Mouse (Mus musculus) midbrain, embryonic 11.5 days (tissue): ENCODE data around the gene Padi2. TPM values are rescaled to one million over a fixed set of nuclear protein-coding genes. Genes with fewer than 3 reads are reported as not detected.
A peak's percentile ranks its signal among the peaks of the same experiment; 100 is the strongest.

Experiments
- ATAC-seq: fragments of 200-750 bp; cut with Nextera tagmentation; 2 replicates; pipeline ENCODE4 v1.8.0; 2017; ENCODE audit warnings: moderate TSS enrichment, moderate library complexity; ENCODE audit not compliant: low FRiP score
- DNase-seq: peaks from one replicate; pipeline ENCODE4 v3.0.0; 2015; ENCODE audit warnings: low spot score; ENCODE audit errors: missing footprints
- H3K27ac ChIP-seq: fragments of 300-500 bp; sonication (generic); 2 replicates; pipeline ENCODE4 v1.5.1; 2014; ENCODE audit warnings: low read depth, low read length
- H3K27me3 ChIP-seq: fragments of 300-500 bp; sonication (generic); 2 replicates; pipeline ENCODE4 v1.6.1; 2014; ENCODE audit warnings: mild to moderate bottlenecking, low read length, moderate library complexity, mixed read lengths; ENCODE audit not compliant: control insufficient read depth, insufficient read depth
- H3K36me3 ChIP-seq: fragments of 300-500 bp; sonication (generic); 2 replicates; pipeline ENCODE4 v1.6.1; 2014; ENCODE audit warnings: mild to moderate bottlenecking, low read length, moderate library complexity, mixed read lengths; ENCODE audit not compliant: control insufficient read depth, insufficient read depth
- H3K4me1 ChIP-seq: fragments of 300-500 bp; sonication (generic); 2 replicates; pipeline ENCODE4 v1.6.1; 2014; ENCODE audit warnings: low read length; ENCODE audit not compliant: control insufficient read depth, insufficient read depth
- H3K4me2 ChIP-seq: fragments of 300-500 bp; sonication (generic); 2 replicates; pipeline ENCODE4 v1.6.1; 2014; ENCODE audit warnings: mild to moderate bottlenecking, moderate library complexity
- H3K4me3 ChIP-seq: fragments of 300-500 bp; sonication (generic); 2 replicates; pipeline ENCODE4 v1.5.1; 2014; ENCODE audit warnings: low read depth, low read length
- H3K9ac ChIP-seq: fragments of 300-500 bp; sonication (generic); 2 replicates; pipeline ENCODE4 v1.6.1; 2014; ENCODE audit warnings: low read length
- H3K9me3 ChIP-seq: fragments of 300-500 bp; sonication (generic); 2 replicates; pipeline ENCODE4 v1.6.1; 2016; ENCODE audit warnings: low read length; ENCODE audit not compliant: control insufficient read depth
- WGBS: fragments of 180-500 bp; shearing (Covaris S2); extraction: QIAGEN DNeasy Blood & Tissue Kit; methylation state at CpG from one replicate; pipeline ENCODE4 v1.1.7; 2014; 5-methylcytosine and 5-hydroxymethylcytosine counted together
- polyA plus RNA-seq: library from polyadenylated mRNA; unstranded; fragments of >200 nt; fragmentation: Nextera tagmentation; extraction: Ambion mirVana; gene quantifications from 2 replicates; pipeline ENCODE4 v1.2.1, GENCODE M21; 2014

Padi2 gene
- 0.47 and 0.49 TPM in 2 replicates for polyA plus RNA-seq

- H3K9me3 ChIP-seq: no peaks in the 10 kb centered on the region
These were observed at the start of gene Padi2 for GRCm38 (mm10) chr4:140906076-140906826. Padi2 (plus strand) TSS chr4:140906344.

GRCm38 (mm10) chr4:140857041-140857440, 49.1 kb upstream of the Padi2 start:
- H3K27ac ChIP-seq: no peak overlapping the region
- no peaks in the 10 kb centered on the region for H3K27me3 ChIP-seq
- DNase-seq (no peak), ATAC-seq (no peak)
- no peak overlapping the region for H3K4me3 ChIP-seq
- no peaks in the 10 kb centered on the region for H3K4me1 ChIP-seq
- H3K9me3 ChIP-seq: no peaks in the 10 kb centered on the region
- H3K9ac ChIP-seq: no peak overlapping the region
- H3K36me3 ChIP-seq: no peaks in the 10 kb centered on the region
- 92% methylated on average over 5 of the region's 5 CpGs for whole genome bisulfite sequencing
- H3K4me2 ChIP-seq: no peak overlapping the region

More at GRCm38 (mm10) chr4:140906076-140906826, at the start of gene Padi2:
- WGBS: 3% methylated on average over 37 of the region's 37 CpGs
- Histone ChIP-seq H3K4me3 (peak within 1 kb of the TSS; percentile 27), H3K27ac (no peak within 1 kb of the TSS), H3K4me2 (peak within 1 kb of the TSS; percentile 49), H3K36me3 (no peaks in the 10 kb centered on the region), H3K27me3 (peaks cover 16% of the 10 kb centered on the region), H3K9ac (no peak within 1 kb of the TSS), H3K4me1 (peaks cover 4% of the 10 kb centered on the region; the same call in 1 of the 2 replicates)
- ATAC-seq: peak; percentile 86
- DNase-seq: peak; percentile 99

- H3K9ac ChIP-seq: no peak overlapping the region
- ATAC-seq: no peak
- no peaks in the 10 kb centered on the region for H3K4me1 ChIP-seq
- no peak overlapping the region for H3K27ac ChIP-seq
- no peaks in the 10 kb centered on the region for H3K27me3 ChIP-seq
- DNase-seq: no peak
- no peak overlapping the region for H3K4me3 ChIP-seq
- WGBS: 86% methylated on average over 7 of the region's 7 CpGs
- no peaks in the 10 kb centered on the region for H3K36me3 ChIP-seq
- no peak overlapping the region for H3K4me2 ChIP-seq
- no peaks in the 10 kb centered on the region for H3K9me3 ChIP-seq
These were observed 48.3 kb upstream of the Padi2 start for GRCm38 (mm10) chr4:140857813-140858212.

- WGBS: 76% methylated on average over 11 of the region's 11 CpGs
- Histone ChIP-seq H3K27me3 (no peaks in the 10 kb centered on the region), H3K9ac (no peak overlapping the region), H3K4me3 (no peak overlapping the region), H3K4me2 (no peak overlapping the region), H3K27ac (no peak overlapping the region), H3K4me1 (no peaks in the 10 kb centered on the region), H3K9me3 (no peaks in the 10 kb centered on the region), H3K36me3 (no peaks in the 10 kb centered on the region)
- DNase-seq (no peak), ATAC-seq (no peak)
These were observed 46.9 kb upstream of the Padi2 start for GRCm38 (mm10) chr4:140859291-140859690.

- H3K27me3 ChIP-seq: no peaks in the 10 kb centered on the region
- H3K9ac ChIP-seq: no peak overlapping the region
- no peak overlapping the region for H3K27ac ChIP-seq
- no peaks in the 10 kb centered on the region for H3K36me3 ChIP-seq
- H3K4me1 ChIP-seq: no peaks in the 10 kb centered on the region
- H3K9me3 ChIP-seq: no peaks in the 10 kb centered on the region
- no peak overlapping the region for H3K4me3 ChIP-seq
- H3K4me2 ChIP-seq: no peak overlapping the region
- DNase-seq: no peak
- WGBS: 57% methylated on average over 7 of the region's 7 CpGs
- no peak for ATAC-seq
These were observed 45.9 kb upstream of the Padi2 start for GRCm38 (mm10) chr4:140860125-140860766.

GRCm38 (mm10) chr4:140860767-140861147, 45.4 kb upstream of the Padi2 start:
- no peak overlapping the region for H3K4me3 ChIP-seq

GRCm38 (mm10) chr4:140862036-140862650, 44.0 kb upstream of the Padi2 start:
- Histone ChIP-seq H3K4me1 (no peaks in the 10 kb centered on the region), H3K4me3 (no peak overlapping the region), H3K27me3 (no peaks in the 10 kb centered on the region), H3K9ac (no peak overlapping the region), H3K4me2 (no peak overlapping the region), H3K9me3 (no peaks in the 10 kb centered on the region), H3K36me3 (no peaks in the 10 kb centered on the region), H3K27ac (no peak overlapping the region)
- ATAC-seq (no peak), DNase-seq (no peak)
- WGBS: 89% methylated on average over 11 of the region's 11 CpGs

More at GRCm38 (mm10) chr4:140860767-140861147, 45.4 kb upstream of the Padi2 start:
- Histone ChIP-seq H3K27ac (no peak overlapping the region), H3K4me2 (no peak overlapping the region), H3K9ac (no peak overlapping the region), H3K4me1 (no peaks in the 10 kb centered on the region), H3K36me3 (no peaks in the 10 kb centered on the region), H3K27me3 (no peaks in the 10 kb centered on the region), H3K9me3 (no peaks in the 10 kb centered on the region)
- WGBS: 98% methylated on average over 7 of the region's 7 CpGs
- no peak for DNase-seq
- ATAC-seq: no peak

GRCm38 (mm10) chr4:140868484-140869190, 37.5 kb upstream of the Padi2 start:
- Histone ChIP-seq H3K27ac (no peak overlapping the region), H3K4me3 (no peak overlapping the region), H3K9ac (no peak overlapping the region), H3K36me3 (no peaks in the 10 kb centered on the region), H3K4me2 (peak overlapping the region; percentile 10), H3K27me3 (no peaks in the 10 kb centered on the region), H3K4me1 (peaks cover 9% of the 10 kb centered on the region), H3K9me3 (0 out of 2 replicates have a peak, but pooled peaks cover 3% of the 10 kb centered on the region)
- 4% methylated on average over 14 of the region's 14 CpGs for WGBS
- no peak for ATAC-seq
- peak; percentile 88 for DNase-seq
